Mouse (Mus musculus): ENCODE measurements around the gene Mrrf.
"Not testable (repeated sequence)": the region's sequence is repeated elsewhere in the genome, so short reads cannot be mapped to it uniquely, and the experiment has no call there.

The Mrrf gene

DNA sequence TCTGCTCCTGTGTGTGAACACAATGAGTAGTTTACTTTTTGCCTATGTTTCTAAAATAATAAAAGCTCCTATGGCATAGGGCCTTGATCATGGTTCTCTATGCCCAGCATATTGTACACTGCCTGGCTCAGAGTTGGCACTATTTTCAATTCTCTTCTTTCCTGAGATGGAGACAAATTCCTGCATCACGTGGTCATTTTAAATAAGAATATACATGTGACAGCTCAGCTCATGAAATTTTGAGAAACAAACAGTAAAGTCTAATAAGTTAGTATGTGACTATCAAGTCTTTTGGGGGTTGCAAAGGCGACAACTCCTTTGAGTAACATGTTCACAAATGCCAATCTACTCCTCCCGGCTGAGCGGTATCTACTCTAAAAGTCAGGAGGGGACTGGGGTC, 302 bp upstream of the Mrrf start:
- DNase-seq = no peak

DNA sequence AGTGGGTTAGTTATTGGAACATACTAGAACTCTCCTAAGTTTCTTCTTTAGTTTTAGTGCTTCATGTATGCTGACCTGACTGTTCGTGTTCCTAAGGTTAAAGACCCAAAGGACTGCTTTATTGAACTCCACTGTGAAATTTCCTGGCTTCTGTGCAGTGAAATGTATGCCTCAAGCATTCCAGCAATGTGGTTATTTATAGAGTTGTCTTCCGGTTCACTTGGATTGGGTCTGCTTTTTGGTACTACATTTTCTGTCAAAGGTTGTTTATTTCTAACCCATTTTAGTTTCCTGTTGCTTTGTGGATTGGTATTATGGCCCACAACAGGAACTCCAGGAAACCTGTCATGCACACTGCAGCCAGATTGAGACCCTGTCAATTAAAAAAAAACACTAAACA, 2.9 kb downstream of the Mrrf start:
- DNase-seq = no peak

DNA sequence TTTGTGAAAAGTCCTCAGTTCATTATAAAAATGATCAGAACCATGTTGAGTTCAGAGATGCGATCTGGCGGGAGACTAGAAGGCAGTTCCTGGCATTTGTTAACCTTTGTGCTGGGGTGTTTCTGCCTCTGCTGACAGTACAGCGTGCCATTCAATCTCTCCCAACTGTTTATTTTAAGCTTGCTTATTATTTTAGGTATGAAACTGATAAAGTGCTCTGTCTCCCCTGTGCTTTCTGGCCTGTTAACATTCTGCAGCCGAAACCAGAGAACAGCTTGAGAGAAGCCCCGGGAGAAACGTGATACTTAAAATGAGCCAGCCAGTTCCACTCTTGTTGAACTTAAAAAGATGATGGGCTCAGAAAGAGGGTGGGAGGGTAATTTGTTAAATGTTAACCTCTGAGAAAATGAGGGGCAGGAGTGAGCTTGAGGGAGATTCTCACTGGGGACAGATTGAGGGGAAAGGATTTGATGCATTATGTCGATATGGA, 12.7 kb downstream of the Mrrf start:
- peak; percentile 41 for DNase-seq

DNA sequence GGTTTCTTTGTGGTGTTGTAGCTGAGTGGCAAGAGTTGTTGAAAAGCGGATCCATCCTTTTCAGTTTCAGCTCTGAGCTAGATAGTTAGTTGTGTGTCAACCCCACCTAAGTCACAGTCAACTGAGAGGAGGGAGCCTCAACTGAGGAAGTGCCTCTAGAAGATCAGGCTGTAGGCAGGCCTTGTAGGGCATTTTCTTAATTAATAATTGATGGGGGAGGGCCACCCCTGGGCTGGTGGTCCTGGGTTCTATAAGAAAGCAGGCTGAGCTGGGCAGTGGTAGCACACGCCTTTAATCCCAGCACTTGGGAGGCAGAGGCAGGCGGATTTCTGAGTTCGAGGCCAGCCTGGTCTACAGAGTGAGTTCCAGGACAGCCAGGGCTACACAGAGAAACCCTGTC, 16.2 kb downstream of the Mrrf start:
- DNase-seq = not testable (repeated sequence)

DNA sequence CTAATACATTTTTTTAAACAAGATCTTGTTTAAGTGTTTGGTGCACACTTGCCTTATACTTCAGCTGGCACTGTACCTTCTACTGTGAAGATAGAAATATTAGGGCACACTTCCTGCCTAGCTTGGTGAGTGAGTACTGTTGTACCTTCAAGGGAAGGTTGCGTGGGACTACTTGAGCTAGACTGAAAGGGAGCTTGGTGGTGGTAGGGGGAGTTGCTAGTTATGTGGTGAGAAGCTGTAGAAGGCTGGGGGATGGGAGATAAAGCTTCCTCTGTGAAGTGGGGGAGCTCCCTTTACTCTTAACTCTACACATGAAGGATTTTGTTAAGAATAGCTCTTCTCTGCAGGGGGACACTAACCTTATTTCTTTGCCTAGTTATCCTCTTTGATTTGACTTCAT, 21.3 kb downstream of the Mrrf start:
- DNase-seq = no peak

DNA sequence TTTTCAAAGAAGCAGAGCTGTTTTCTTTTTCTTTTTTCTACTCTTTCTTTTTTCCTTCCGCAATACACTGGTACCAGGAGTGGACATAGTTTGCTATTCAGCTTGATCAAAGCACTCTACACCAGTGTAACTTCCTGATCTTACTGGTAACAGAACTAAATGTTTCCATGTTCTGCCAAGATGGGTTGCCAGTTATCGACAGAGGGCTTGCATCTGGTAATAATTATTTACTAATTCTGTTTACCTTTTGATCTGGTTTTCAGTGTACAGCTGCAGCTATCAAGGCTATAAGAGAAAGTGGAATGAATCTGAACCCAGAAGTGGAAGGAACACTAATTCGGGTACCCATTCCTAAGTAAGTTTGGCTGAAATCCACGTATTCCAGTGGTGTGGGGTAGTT, 23.1 kb downstream of the Mrrf start:
- DNase-seq = no peak

DNA sequence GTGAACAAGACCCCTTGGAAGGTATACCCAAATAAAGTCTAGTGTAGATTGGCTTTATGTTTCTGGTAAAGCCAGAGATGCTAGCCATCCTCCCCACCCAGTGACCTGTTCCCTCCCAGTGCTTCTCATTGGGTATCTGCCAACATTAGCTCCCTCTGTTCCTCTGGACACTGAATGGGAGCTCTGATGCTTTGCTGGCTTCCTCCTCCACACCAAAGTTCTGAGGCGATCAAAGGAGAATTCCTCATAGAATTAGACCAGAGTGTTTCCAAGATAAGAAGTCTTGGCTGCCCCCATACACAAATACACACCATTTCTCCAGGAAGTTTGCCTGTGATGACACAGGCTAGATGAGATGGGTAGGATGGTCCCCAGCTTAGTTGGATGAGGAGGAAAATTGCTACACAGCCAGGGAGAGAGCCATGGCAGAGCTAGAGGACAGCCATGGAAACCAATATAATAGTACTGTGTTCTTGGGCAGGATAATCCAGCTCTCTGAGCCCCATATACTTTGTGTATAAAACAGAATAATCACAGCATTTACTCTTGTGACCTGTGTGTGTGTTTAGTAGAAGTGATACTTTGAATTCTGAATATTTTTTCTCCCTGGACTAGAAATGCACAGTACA, 31.9 kb downstream of the Mrrf start:
- no peak for DNase-seq

DNA sequence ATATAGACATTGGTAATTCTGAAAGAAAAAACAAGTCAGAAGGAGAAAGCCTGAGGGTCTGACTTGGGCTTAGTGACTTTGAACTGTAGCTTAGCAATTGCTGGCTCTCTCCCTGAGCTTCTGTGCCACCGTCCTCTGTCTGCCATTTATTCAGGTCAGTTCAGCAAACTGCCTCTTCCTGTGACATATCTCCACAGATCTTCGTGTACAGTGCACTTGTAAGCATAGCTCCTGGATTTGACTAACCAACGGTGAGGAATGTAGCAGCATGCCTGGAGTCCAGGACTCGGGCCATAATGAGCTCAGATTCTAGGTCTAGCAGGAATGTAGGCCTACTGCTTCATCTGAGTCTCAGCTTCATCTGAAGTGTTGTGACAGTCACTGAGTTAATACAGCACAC, 33.0 kb downstream of the Mrrf start:
- no peak for DNase-seq

DNA sequence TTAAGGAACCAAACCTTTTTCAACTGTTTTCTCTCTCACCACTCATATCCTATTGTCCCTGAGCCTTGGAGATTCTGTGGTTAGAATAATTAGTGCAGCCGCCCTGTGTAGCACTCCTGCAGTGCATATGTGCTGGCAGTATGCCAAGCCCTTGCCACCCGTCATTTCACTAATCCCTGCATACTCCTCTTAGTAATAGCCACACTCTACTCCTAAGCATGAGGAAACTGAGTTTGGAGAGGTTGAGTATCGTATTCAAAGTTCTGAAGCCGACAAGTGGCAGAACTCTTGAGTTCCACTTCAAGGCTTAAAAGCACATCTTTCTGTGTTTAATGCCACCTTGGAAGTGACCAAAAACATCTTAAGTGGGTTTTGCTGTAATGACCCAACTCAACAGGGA, 35.9 kb downstream of the Mrrf start:
- DNase-seq = no peak

DNA sequence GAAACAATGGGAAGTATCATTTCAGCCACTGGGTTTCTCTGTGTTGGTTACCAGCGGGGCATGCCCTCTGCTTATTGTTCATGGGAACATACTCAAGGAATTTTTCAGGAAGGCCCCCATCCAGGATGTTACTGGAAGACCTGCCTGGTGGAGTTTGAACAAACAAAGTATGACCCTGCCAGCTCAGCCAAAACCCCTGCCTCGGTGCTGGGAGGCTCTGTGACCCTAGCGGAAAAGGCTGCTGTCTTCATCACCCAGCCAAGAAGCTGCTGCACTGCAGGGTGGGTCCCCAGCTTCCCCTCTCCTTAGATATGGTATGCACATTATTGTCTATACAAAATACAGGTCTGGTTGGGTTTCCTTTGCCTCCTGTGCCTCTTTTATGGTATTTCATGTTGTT, 36.4 kb downstream of the Mrrf start:
- DNase-seq = no peak

DNA sequence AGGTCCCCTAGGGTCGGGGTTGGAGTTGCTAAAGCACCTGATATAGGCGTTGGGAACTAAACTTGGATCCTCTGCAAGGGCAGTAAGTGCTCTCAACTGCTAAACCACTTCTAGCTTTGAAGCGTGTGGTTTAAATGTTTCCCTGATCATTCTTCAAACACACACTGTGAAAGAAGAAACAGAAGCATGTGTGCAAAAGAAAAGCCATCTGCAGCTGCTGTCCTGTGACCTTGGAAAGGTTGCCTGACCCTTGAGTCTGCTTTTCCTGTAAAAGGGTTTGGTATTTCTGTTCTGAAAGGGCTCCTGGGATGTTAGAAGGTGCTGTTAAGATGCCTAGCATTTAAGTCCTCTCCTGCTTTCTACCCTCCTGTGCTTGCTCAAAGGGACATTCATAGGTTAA, 43.3 kb downstream of the Mrrf start:
- no peak for DNase-seq

DNA sequence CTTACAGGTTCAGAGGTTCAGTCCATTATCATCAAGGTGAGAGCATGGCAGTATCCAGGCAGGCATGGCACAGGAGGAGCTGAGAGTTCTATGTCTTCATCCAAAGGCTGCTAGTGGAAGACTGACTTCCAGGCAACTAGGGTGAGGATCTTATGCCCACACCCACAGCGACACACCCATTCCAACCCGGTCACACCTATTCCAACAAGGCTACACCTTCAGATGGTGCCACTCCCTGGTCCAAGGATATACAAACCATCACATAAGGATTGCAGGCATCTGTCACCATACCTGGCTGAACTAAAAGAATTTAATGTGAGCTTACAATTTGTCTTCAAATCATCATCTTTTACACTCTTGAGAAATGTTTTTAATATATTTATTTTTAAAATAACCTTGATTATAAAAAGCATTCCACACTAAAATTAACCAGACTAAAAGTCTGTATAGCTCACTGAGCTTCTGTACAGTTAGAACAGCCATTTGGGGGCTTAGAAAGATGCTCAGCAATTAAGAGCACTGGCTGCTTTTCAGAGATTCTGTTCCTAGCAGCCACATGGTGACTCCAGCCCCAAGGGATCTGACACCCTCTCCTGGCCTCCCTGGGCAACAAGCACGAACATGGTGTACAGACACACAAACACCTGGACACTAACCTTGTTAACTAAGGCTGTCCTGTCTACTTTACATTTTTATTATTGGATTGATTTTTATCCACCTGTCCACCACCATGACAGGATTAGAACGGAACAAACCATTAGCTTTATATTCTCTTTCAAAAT, 45.6 kb downstream of the Mrrf start:
- not testable (repeated sequence) for DNase-seq

DNA sequence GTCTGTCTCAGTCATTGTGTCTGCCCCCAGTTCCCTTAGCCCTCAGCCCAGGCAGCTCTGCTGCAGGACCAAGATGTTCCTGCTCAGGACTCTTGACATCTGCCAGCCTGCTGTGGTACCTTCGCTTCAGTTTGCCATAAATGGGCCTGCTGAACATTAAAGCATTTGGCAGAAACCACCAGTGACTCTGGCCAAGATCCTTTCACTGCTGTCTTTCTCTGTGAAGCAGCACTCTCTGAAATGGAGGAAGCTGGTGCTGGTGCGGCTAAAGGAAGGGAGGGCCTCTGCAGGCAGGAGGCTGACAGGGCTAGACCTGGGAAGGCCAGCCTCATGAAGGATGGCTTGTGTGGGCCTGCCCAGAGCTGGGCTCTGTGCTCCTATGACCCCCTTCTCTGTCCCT, 47.1 kb downstream of the Mrrf start:
- DNase-seq = no peak

DNA sequence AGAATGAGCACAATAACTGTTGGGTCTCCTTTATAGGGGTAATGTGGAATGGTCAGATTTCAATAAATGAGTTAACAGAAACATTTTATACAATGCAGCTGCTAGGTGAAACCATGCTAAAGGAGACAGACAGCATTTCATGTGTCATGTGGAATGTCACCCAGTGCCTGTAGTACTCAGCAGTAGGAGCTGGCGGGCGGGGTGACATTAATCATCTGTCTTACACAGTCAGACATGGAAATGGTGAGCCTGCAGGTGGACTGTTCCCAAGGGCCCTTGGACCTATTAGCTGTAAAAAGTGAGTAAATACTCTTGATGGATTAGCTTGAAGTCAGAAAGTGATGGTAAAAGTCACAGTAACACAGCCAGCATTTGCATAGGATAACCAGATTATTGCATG, 48.0 kb downstream of the Mrrf start:
- no peak for DNase-seq

DNA sequence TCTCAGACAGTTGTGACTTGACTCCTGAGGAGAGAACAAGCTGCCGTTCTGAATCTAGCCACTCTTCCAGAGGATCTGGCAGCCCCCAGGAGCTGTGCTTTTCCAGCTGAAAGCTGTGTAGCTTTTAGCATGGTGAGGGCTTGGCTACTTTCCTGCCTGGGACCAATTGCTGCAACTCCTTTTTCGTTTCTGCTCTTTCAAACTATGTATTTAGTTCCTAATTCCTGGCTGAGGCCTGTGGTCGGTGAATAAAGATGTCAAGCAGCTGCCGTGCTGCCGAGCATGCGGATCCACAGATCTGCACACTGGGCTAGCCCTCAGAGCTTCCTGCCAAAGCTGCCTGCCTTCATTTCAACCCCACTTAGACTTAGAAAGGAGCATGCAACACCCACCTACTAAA, 48.7 kb downstream of the Mrrf start:
- DNase-seq = no peak

DNA sequence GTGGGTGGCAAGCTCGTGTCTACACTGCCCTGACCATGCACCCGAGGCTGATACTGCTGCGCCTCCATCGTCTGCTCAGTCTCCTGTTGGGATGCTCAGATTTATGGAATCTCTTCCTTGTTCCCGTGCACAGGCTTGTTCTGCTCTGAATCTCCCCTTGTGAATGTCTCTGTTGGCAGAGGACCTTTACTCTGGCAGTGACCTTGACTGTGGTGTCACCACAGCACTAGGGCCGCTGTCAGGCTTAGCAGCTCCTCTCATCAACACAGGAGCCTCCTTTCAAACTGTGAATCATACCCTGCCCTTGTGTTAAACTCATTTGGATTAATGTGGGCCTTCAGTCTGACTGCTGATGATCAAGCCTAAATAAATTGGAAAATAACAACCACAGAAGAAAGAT, 53.0 kb downstream of the Mrrf start:
- not testable (repeated sequence) for DNase-seq

DNA sequence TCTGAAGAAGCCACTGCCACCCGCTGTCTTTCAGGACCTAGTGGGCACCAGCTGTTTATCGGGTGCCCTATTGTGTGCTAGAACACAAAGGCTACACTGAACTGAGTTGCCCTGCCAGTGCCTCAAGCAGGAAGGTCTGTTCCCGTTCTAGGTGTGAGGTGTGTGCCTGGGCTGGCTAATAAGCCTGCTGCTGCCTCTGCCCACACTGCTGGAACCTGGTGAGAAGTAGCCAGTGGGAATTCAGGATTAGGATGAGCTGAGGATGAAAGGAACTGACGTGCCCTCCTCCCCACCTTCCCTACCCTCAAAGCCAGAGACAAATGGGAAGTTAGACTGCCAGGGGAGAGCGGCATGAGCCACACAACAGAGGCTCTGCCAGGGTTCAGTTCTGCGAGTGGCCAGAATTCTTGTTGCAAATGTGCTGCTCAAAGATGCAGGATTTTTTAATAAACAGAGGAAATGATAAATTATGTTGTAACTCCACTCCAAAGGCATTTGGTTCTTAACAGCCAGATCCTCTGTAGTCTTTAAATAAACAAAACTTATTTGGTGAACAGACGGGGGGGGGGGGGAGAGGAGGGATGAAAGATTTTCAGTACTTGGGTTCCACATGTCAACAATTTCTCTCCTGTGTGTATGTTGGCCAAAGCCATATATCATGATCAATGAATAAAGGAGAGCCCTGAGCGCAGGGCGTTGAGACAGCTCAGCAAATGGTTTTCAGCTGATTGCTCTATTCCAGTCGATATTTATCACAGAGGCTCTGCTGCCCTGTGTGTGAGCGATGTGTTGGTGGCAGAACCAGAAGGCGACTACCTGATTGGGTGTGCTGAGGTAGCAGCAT, 55.1 kb downstream of the Mrrf start:
- no peak for DNase-seq

DNA sequence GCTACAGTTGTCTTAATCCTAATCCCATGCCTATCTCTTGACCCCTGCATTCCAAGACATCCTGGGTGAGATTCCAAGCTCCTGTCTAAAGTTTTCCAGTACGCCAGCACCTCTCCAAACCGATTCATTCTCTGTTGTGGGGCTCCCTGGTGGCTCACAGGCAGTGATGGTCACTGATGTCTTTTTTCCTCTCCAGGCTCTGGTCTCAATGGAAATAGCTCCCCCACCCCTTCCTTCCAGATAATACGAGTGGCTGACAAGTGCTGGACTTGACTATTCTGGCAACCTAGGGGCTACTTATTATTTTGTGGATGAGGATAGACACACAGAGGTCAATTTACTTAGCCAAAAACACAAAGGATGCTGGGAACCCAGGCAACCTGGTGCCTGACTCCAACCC, 60.8 kb downstream of the Mrrf start:
- no peak for DNase-seq

DNA sequence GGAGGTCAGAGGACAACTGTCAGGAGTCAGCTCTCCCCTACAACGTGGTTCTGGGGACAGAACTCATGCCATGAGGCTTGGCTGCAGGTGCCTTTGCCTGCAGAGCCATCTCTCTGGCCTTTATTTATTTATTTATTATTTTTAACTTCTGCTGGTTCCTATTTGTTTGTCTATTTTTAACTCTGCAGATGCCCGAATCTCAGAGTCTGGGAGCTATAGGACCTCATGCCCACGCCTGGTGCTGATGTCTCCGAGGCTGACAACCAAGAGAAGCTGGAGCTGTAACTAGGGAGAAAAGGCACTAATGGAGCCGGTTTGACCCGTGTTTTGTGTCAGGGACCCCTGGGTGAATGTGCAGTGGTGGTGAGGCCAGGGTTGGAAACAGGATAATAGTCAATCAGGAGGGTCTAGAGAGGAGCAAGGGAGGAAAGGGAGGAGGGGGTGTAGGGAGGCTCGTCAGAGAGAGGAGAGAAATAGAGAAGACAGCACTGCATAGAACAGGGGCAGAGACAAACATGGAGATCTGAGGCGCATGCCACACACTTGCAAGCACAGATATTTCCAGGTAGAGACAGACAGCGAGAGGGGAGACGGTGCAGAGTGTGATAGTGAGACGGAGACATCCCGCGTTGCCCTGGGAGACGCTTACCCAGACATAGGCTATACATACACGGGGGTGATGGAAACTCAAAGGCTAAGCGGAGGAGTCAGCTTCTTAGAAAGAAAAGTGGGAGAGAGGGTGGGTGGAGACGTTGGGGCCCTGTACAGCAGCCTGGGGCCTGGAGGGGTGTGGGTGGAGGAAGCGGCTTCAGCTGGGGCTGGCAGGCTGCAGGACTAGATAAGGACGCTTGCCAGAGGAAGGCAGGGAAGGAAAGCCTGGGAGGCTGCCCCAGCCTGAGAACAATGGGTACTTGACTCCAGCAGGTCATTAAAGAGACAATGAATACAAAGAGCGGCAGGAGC, 62.0 kb downstream of the Mrrf start:
- peak; percentile 52 for DNase-seq

DNA sequence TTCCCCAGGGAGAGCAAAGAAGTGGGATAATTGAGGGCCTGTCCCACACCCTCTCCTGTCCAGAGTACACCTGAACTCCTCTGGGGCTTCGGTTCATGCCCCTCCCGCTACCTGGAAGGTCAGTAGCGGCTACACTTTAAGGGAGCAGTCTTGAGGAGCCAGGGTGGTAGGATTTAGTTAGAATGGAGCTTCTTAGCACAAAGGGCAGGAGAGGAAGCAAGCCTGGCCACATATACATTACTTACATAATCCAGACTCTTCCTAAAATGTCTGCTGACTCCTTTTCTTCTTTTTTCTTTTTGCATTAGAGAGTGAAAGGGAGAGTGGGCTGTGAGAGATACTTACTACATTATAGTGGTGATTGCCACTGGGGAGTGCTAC, 62.7 kb downstream of the Mrrf start:
- DNase-seq = no peak

DNA sequence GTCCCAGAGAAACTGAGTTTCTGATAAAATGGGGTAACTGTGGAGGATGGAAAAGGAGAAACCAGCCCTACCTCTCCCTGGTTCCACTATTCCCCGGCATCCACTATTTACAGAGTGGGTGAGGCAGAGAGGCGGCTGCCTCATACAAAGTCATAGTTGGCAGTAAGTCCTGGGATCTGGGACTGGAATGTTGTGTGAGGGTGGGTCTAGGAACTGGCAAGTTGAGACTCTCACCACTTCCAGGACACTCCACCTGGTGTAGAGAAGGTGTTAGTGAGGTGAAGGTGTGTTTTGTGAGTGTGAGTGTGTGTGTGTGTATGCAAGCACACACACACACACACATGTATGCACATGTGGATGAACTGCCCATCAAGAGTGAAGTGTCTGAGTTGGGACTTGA, 64.6 kb downstream of the Mrrf start:
- no peak for DNase-seq

DNA sequence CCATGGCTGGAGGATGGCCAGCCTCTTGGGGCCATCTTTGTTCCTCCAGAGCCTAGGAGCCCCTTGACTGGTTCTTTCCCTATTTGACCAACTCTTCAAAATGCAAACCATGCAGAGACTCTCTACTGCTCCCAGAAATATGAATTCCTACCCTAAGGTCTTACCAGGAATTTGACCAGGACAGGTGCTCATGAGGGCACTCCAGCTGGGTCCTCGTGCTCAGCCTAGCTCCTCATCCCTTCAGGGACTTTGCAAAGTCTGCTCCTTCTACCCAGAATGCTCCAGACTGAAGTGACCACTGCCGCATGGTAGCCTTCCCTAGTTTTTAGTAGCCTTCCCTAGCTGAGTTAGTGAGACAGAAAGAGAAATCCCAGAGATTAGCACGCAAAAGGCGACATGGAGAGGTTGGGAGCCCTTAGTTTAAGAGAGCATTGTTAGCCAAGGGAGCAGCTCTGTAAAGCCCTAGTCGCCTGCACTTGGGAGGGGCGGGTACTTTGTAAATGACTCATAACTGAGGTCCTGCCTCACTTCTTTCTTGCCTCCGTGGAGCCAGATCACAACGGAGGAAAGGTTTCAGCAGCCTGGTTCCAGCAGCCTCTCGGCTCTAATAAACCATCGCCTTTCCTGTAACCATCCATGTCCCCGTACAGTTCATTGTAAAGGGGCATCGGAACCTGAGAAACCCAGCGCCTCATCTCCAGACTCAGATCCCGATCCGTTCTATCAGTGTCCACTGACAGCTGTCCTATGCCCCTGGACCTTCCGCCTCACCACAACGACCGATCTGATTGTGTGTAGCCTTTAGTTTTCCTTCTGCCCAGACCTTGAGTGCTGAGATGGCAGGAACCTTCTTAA, 65.8 kb downstream of the Mrrf start:
- peak; percentile 16 for DNase-seq
